Mouse (Mus musculus) thymus, adult 2 months (tissue): ENCODE results near the gene Cdca7l. TPM values are rescaled to one million over a fixed set of nuclear protein-coding genes. Genes with fewer than 3 reads are reported as not detected.

ENCODE experiments used
- DNase-seq: peaks from one replicate; pipeline ENCODE4 v3.0.0; 2021
- H3K27ac ChIP-seq: fragments of 200-500 bp; 2 replicates; pipeline ENCODE4 v1.5.1; 2012; ENCODE audit warnings: low read length, control low read depth; ENCODE audit not compliant: control insufficient read depth, insufficient read depth
- H3K27me3 ChIP-seq: fragments of 200-500 bp; 2 replicates; pipeline ENCODE4 v1.6.1; 2012; ENCODE audit warnings: mild to moderate bottlenecking, low read length, moderate library complexity, mixed read lengths; ENCODE audit not compliant: control insufficient read depth, insufficient read depth
- H3K36me3 ChIP-seq: fragments of 200-500 bp; 2 replicates; pipeline ENCODE4 v1.6.1; 2012; ENCODE audit warnings: mild to moderate bottlenecking, low read length, moderate library complexity; ENCODE audit not compliant: control insufficient read depth, insufficient read depth
- H3K4me1 ChIP-seq: fragments of 200-500 bp; replicated peaks from 2 replicates; pipeline ENCODE4 v1.6.1; 2012; ENCODE audit warnings: low read length; ENCODE audit not compliant: control insufficient read depth, insufficient read depth
- H3K4me3 ChIP-seq: fragments of 200-500 bp; 2 replicates; pipeline ENCODE4 v1.5.1; 2012; ENCODE audit warnings: mild to moderate bottlenecking, low read length, control low read depth, moderate library complexity; ENCODE audit not compliant: control insufficient read depth, insufficient read depth
- CTCF ChIP-seq: fragments of 200-500 bp; IDR thresholded peaks from 2 replicates; pipeline ENCODE4 v1.5.1; 2012; ENCODE audit warnings: mild to moderate bottlenecking, control low read depth, low read length, moderate library complexity, borderline replicate concordance; ENCODE audit not compliant: control insufficient read depth, poor library complexity, insufficient read depth; ENCODE audit errors: extremely low read depth
- POLR2A ChIP-seq: fragments of 200-500 bp; IDR thresholded peaks from 2 replicates; pipeline ENCODE4 v1.6.1; 2012; ENCODE audit warnings: mild to moderate bottlenecking, low read length, control low read depth, moderate library complexity; ENCODE audit not compliant: control insufficient read depth, poor library complexity, insufficient read depth; ENCODE audit errors: extremely low read depth
- WGBS: fragments of 180-500 bp; shearing (Covaris S2); methylation state at CpG from one replicate; pipeline ENCODE4 v1.1.7; 2018; 5-methylcytosine and 5-hydroxymethylcytosine counted together
- polyA plus RNA-seq: library from polyadenylated mRNA; depleted of rRNA; stranded (reverse); fragments of >200 nt; gene quantifications from 2 replicates; pipeline ENCODE4 v1.2.3, GENCODE M21; 2012

Cdca7l gene
- polyA plus RNA-seq, 1 experiment: 8.0 TPM

DNA sequence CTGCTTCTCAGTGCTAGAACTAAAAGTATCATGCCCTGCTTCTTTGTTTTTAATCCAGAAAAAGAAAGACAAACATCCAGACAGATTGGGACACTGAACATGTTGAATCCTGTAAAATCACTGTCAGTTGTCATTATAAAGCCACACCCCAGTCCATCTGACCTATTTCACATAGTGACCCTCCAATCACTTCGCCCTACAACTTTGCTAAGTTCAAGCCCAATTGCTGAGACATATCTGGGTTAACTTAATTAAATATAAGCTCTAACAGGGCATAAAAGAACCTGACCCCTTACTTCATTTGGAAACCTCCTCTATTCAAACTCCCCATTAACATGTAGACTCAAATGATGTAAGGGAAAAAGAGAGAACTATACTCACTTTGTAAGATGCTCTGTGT, 107.3 kb downstream of the Cdca7l start:
- Histone ChIP-seq H3K4me1 (no peaks in the 10 kb centered on the region), H3K4me3 (no peak overlapping the region), H3K27me3 (no peaks in the 10 kb centered on the region), H3K27ac (no peak overlapping the region), H3K36me3 (no peaks in the 10 kb centered on the region)
- 95% methylated on average over 1 of the region's 1 CpGs for WGBS
- TF ChIP-seq POLR2A (no peak), CTCF (no peak)
- no peak for DNase-seq

DNA sequence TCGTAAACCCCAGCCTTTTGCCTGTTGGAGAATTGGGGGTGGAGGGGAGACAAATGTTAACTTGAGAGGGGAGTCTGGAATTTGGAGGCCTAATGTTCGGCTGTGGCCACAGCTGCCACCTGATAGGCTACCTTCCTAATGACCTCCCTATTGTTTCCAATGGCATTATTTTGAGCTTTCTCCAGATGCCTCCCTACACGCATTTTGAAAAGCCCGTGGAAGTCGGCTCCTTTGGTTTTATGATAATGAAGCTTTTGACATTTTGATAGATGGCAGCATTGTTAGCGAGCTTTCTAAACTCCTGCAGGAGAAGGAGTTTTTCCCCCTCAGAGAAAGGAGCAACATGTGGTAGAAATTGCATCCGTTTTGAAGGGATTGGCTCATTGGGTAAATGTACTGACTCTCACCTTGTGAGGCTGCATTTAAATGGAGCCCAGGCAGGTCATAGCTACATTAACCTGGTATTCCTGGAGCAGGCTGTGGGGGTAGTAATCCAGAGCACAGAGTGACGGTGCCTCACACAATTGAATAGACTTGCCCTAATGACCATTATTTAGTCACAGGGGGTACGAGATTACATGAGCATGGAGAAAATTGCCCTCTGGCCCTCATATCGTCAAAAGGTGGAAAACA, 110.6 kb downstream of the Cdca7l start:
- Histone ChIP-seq H3K4me3 (no peak overlapping the region), H3K27ac (no peak overlapping the region), H3K36me3 (no peaks in the 10 kb centered on the region), H3K4me1 (no peaks in the 10 kb centered on the region), H3K27me3 (no peaks in the 10 kb centered on the region)
- no peak for DNase-seq
- 95% methylated on average over 10 of the region's 10 CpGs for WGBS
- TF ChIP-seq CTCF (no peak), POLR2A (no peak)

DNA sequence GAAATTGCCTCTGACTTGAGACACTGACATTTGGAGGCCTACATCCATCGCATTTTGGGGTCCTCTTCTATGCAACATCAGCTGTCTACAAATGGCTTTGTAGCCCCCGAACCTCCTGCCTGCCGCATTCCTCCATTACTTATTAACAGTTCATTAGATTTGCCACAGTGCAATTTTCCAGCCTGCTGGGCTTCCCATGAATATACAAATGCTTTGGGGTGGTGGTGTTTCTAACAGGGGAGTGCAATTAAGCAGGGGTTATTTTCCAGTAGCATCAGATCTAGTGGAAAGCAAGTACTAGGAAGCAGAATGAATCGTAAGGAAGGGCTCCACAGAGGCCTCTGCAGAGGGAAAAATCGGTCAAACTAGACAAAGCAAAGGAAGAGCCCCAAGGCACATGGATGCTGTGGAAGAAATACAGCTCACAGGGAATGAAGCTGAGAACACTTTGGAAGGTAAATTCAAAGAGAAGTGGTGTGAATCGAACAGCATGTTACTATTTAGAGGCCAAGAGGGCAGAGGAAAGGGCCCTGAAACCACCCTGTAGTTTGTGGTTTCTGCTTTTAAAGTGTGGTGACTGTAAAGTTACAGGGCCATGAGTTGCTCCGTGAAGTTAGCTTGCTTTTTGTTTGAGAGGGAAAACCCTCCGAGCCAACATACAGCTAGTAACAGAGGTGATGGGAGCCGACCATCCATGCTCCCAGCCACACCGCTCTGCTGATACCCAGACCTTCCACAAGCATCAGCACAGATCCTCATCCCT, 111.9 kb downstream of the Cdca7l start:
- H3K4me1 ChIP-seq: no peaks in the 10 kb centered on the region
- no peak for TF ChIP-seq POLR2A
- no peak for TF ChIP-seq CTCF
- no peaks in the 10 kb centered on the region for H3K27me3 ChIP-seq
- H3K4me3 ChIP-seq: no peak overlapping the region
- 44% methylated on average over 10 of the region's 10 CpGs for WGBS
- DNase-seq: no peak
- H3K36me3 ChIP-seq: no peaks in the 10 kb centered on the region
- H3K27ac ChIP-seq: no peak overlapping the region
